8 mouse cellular contexts compared by ENCODE assay signal in genomic region chr13:112439105-112439818, GRCm38 (mm10). TPM values are rescaled to one million over a fixed set of nuclear protein-coding genes. Genes with fewer than 3 reads are reported as not detected.
DNase-seq lines count a peak whose midpoint lies in the region; ATAC-seq and TF ChIP-seq lines count a peak whose summit lies in the region.

No protein-coding gene starts in this region.

- H3K9ac ChIP-seq in hindbrain, embryonic 14.5 days = no peak overlapping the region

- WGBS in hindbrain, embryonic 14.5 days = 26% methylated on average over 15 of the region's 15 CpGs
- WGBS in midbrain, embryonic 10.5 days = 43% methylated on average over 15 of the region's 15 CpGs

- no peak for ATAC-seq in hindbrain, embryonic 14.5 days (ENCODE audit: low FRiP score)

- peak overlapping the region; percentile 20 for H3K4me3 ChIP-seq in layer of hippocampus, adult 2 months
- H3K4me3 ChIP-seq in cortical plate, adult 2 months (ENCODE audit: insufficient read depth, low read length) = no peak overlapping the region
- no peak overlapping the region for H3K4me3 ChIP-seq in hindbrain, embryonic 14.5 days (replicated peaks; ENCODE audit: low read length)
- peak overlapping the region; percentile 37; the same call in 1 of the 2 replicates for H3K4me3 ChIP-seq in midbrain, embryonic 10.5 days
- H3K4me3 ChIP-seq in left cerebral cortex, adult 2 months = no peak overlapping the region

- no peak for TF ChIP-seq POLR2A in cortical plate, adult 2 months (IDR thresholded peaks at IDR 0.05; ENCODE audit: extremely low read depth, insufficient read depth, low read length)

- no peak overlapping the region for H3K27ac ChIP-seq in layer of hippocampus, adult 2 months
- peak overlapping the region; percentile 12; the same call in 1 of the 2 replicates for H3K27ac ChIP-seq in cortical plate, adult 2 months (ENCODE audit: insufficient read depth, low read length)
- no peak overlapping the region for H3K27ac ChIP-seq in hindbrain, embryonic 14.5 days
- H3K27ac ChIP-seq in midbrain, embryonic 10.5 days (replicated peaks) = peak overlapping the region; percentile 63
- H3K27ac ChIP-seq in left cerebral cortex, adult 2 months = no peak overlapping the region

- no peak for TF ChIP-seq CTCF in layer of hippocampus, adult 2 months (conservative IDR thresholded peaks at IDR 0.05)
- TF ChIP-seq CTCF in cortical plate, adult 2 months (IDR thresholded peaks at IDR 0.05; ENCODE audit: extremely low read depth, insufficient read depth, low read length) = no peak
- TF ChIP-seq CTCF in left cerebral cortex, adult 2 months (IDR thresholded peaks at IDR 0.05) = no peak

- intact Hi-C loops in left cerebral cortex, adult 2 months (cut with DNase I) = no loop called here

- H3K4me2 ChIP-seq in hindbrain, embryonic 14.5 days (replicated peaks) = peak overlapping the region; percentile 38

- H3K9me3 ChIP-seq in hindbrain, embryonic 14.5 days (ENCODE audit: control insufficient read depth, low read length) = no peaks in the 10 kb centered on the region
- no peaks in the 10 kb centered on the region for H3K9me3 ChIP-seq in midbrain, embryonic 10.5 days (replicated peaks)

- no peak for DNase-seq in layer of hippocampus, adult 2 months (ENCODE audit: low spot score in 2 of 2)
- DNase-seq in layer of hippocampus, postnatal 10 days (ENCODE audit: low spot score in 2 of 2) = no peak
- DNase-seq in hindbrain, embryonic 14.5 days (ENCODE audit: low spot score) = no peak
- DNase-seq in midbrain, embryonic 10.5 days (ENCODE audit: low spot score) = peak; percentile 30
- no peak for DNase-seq in left cerebral cortex, adult 2 months (ENCODE audit: extremely low spot score in 1 of 2, low spot score in 2 of 2)
- no peak for DNase-seq in urinary bladder, postnatal 25 days (ENCODE audit: low spot score)
- DNase-seq in cerebellum, postnatal 10 days = no peak

- H3K36me3 ChIP-seq in hindbrain, embryonic 14.5 days (replicated peaks; ENCODE audit: control insufficient read depth, insufficient read depth) = no peaks in the 10 kb centered on the region
- H3K36me3 ChIP-seq in midbrain, embryonic 10.5 days = no peaks in the 10 kb centered on the region

- H3K4me1 ChIP-seq in cortical plate, adult 2 months (ENCODE audit: control insufficient read depth, insufficient read depth, low read length) = no peaks in the 10 kb centered on the region
- peaks cover 7% of the 10 kb centered on the region; the same call in 1 of the 2 replicates for H3K4me1 ChIP-seq in hindbrain, embryonic 14.5 days (replicated peaks; ENCODE audit: control insufficient read depth, insufficient read depth, low read length)
- H3K4me1 ChIP-seq in midbrain, embryonic 10.5 days = peaks cover 22% of the 10 kb centered on the region

- no peaks in the 10 kb centered on the region for H3K27me3 ChIP-seq in hindbrain, embryonic 14.5 days (ENCODE audit: control insufficient read depth, insufficient read depth, low read length)
- H3K27me3 ChIP-seq in midbrain, embryonic 10.5 days (ENCODE audit: low read depth, poor library complexity, severe bottlenecking) = no peaks in the 10 kb centered on the region

RNA-seq across cellular contexts. Expression of gene Il6st, which starts 24.6 kb away (rescaled TPM):
- total RNA-seq in layer of hippocampus, adult 2 months (2021) = 10 to 100 TPM; 73.0 to 76.5 TPM
- total RNA-seq in layer of hippocampus, postnatal 10 days (2021) = 10 to 100 TPM; 80.5 to 92.4 TPM
- polyA plus RNA-seq in cortical plate, adult 2 months (2012; rRNA removed) = 23.5 and 26.8 TPM in 2 replicates
- 32.0 and 34.4 TPM in 2 replicates for polyA plus RNA-seq in hindbrain, embryonic 14.5 days (2014; fragmentation: Nextera tagmentation; extraction: Ambion mirVana)
- 21.6 and 28.4 TPM in 2 replicates for polyA plus RNA-seq in midbrain, embryonic 10.5 days (2016; fragmentation: Nextera tagmentation; extraction: Ambion mirVana)
- total RNA-seq in left cerebral cortex, adult 2 months (2021) = 10 to 100 TPM; 73.3 to 80.1 TPM

Comparison
In these comparisons a context has a peak if more than half of its experiments do, and no peak if none do; other contexts are left out.
1. H3K27ac ChIP-seq: peak in cortical plate, adult 2 months (single experiment) and midbrain, embryonic 10.5 days (single experiment); none in layer of hippocampus, adult 2 months (single experiment), hindbrain, embryonic 14.5 days (single experiment) and left cerebral cortex, adult 2 months (single experiment).
2. H3K4me3 ChIP-seq: peak in layer of hippocampus, adult 2 months (single experiment) and midbrain, embryonic 10.5 days (single experiment); none in cortical plate, adult 2 months (single experiment), hindbrain, embryonic 14.5 days (single experiment) and left cerebral cortex, adult 2 months (single experiment).